Mouse (Mus musculus) heart, postnatal 10 days (tissue): ENCODE data around the gene Sult2a6. TPM values are rescaled to one million over a fixed set of nuclear protein-coding genes. Genes with fewer than 3 reads are reported as not detected.

Source experiments
- DNase-seq, 2 experiments: peaks; one replicate each; pipeline ENCODE4 v3.0.0; 2021
- intact Hi-C: fragments of 180-260 bp; cut with DNase I; formaldehyde crosslinking; loops from one replicate; pipeline ENCODE4 v1.15.1; 2025
- total RNA-seq, 2 experiments: library from RNA; stranded (reverse); gene quantifications; 2 replicates each; pipeline ENCODE4 v1.2.3; 2021

The Sult2a6 gene
- not detected for total RNA-seq

- DNase-seq = no peak
- intact Hi-C loops = no loop called here
Measured at GRCm38 (mm10) chr7:14254770-14255169, at the start of gene Sult2a6. Gene Sult2a6, minus strand, starts transcription at chr7:14254870.

GRCm38 (mm10) chr7:14215231-14215630 lies 39.4 kb downstream of the Sult2a6 start:
- DNase-seq = no peak
- intact Hi-C loops = no loop called here

- intact Hi-C loops = no loop called here
Measured at GRCm38 (mm10) chr7:14203417-14203816, 51.3 kb downstream of the Sult2a6 start.

GRCm38 (mm10) chr7:14202487-14202886 lies 52.2 kb downstream of the Sult2a6 start:
- no peak for DNase-seq
- intact Hi-C loops = no loop called here

More at GRCm38 (mm10) chr7:14203417-14203816, 51.3 kb downstream of the Sult2a6 start:
- no peak for DNase-seq

Other genes with a start within 250 kb of the Sult2a6 start
- gene Sult2a3, start 131.8 kb downstream of the Sult2a6 start, total RNA-seq = not detected
- gene Obox8, start 78.7 kb upstream of the Sult2a6 start, total RNA-seq = not detected
- gene Sult2a8, start 191.9 kb upstream of the Sult2a6 start, total RNA-seq = not detected
- gene Sult2a7, start 239.4 kb upstream of the Sult2a6 start, total RNA-seq = not detected